Mouse (Mus musculus): Measurements from ENCODE around the gene P2rx6.
"Not testable (repeated sequence)": the region's sequence is repeated elsewhere in the genome, so short reads cannot be mapped to it uniquely, and the experiment has no call there.

P2rx6 gene

DNA sequence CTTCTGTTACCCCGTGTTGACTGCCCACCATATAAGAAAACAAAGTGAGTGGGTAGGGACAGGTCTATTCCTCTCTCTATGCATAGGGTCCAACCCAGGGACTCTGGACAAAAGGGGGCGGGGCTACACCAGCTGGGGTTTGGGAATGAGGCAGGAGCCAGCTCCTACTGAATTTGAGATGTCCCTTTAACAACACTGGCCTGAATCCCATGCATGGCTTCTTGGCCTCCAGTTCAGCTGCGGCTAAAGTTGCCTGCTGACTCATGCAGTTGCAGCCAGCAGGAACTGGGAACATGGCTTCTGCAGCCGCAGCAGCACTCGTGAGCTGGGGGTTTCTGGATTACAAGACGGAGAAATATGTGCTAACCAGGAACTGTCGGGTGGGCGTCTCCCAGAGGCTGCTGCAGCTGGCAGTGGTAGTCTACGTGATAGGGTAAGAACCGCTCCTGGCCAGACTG, at the start of gene P2rx6:
Gene P2rx6 (plus strand): TSS at position 135 of the 458 bp plus-strand sequence.
- DNase-seq: no peak

DNA sequence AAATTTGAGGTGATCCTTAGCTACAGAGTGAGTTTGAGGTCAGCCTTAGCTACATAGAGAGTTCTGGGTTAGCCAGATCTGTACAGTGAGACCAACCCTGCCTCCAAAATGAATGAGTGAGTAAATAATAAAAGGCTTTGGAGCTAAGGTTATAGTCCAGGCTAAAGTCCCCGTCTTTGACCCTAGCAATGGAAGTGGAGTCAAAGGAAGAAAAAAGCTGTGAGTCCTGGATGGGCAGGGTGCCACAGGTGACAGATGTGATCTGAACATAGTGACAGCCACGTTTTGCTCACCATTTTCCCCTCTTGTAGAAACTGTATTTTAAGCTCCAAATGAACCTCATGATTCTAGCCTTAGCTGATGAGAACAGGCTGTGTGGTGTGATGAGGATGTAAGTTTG, 42.8 kb upstream of the P2rx6 start:
- DNase-seq: no peak

GRCm38 (mm10) chr16:17524156-17524555, 37.5 kb upstream of the P2rx6 start:
- no peak for DNase-seq

DNA sequence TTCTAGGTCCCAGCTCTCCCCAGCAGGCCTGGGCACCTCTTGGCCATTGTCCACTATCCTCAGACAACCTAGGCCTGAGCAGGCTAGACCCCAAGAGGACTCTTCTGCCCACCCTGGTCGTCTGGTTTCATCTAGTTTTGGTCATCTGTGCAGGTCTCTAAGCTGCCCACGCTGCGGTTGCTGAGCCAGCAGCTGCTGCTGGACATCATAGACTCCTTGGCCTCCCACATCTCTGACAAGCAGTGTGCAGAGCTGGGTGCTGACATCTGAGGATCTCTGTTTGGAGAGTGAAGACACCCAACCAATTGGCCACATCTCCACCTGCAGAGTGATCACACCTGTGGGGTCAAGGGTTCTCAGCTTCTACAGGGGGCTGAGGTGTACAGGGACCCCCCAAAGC, 36.2 kb upstream of the P2rx6 start:
- DNase-seq: no peak

GRCm38 (mm10) chr16:17526223-17526622, 35.5 kb upstream of the P2rx6 start:
- DNase-seq: no peak

- DNase-seq: no peak
These were observed 34.1 kb upstream of the P2rx6 start for GRCm38 (mm10) chr16:17527606-17528005.

DNA sequence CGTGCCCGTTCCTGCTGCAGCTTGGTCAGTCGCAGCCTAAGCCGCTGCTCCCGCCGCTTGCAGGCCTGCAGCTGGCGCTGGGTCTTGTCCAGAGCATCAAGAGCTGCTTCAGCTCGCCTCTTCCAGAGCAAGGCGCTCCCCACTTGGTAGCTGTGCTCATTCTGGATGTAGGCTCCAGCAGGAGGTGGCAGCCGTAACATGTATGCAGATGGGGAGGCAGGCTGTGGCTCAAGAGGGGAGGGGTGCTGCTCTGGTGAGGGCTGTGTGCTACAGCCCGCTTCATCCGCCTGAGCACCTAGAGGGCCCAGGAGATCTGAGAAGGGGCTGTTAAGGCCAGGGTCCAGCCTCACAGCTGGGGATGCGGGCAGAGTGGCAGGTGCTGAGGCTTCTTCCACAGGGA, 33.4 kb upstream of the P2rx6 start:
- DNase-seq: no peak

- peak; percentile 52 for DNase-seq
These were observed 31.6 kb upstream of the P2rx6 start for GRCm38 (mm10) chr16:17529981-17530586.

DNA sequence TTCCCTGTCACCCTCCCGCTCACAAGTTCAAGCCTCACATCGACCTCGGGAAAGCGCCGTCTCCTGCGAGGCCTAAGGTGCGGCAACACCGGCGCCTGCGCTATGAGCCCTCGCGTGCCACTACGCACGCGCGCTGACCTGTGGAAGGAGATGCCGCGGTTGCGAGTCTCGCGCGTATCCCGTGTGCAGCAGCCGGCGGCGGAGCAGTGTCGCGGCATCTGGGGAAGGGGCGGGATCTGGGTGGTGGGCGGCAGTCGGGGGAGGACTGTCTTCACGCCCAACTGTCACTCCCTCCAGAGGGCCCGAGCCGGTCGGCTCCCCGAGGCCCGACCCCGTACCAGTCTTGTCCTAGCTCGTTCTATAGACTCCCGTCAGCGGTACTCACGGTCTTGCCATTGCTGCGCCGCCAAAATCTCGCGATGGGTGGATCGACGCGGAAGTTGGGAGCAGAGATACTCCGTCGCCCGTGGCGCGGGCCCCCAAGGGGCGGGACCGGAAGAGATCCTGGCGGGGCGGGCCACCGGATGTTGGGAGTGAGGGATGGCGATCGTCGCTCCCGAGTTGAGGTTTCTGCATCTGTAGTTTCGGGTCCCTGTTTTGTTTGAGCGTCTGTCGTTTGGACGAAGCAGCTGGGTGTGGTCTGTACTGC, 30.9 kb upstream of the P2rx6 start, which contains the start of gene Thap7:
Gene Thap7 (minus strand): TSS at position 497 of the 649 bp plus-strand sequence.
- peak; percentile 94 for DNase-seq

- peak; percentile 35 for DNase-seq
These were observed 29.4 kb upstream of the P2rx6 start for GRCm38 (mm10) chr16:17532271-17532670.

- no peak for DNase-seq
These were observed 28.9 kb upstream of the P2rx6 start for GRCm38 (mm10) chr16:17532676-17533329.

GRCm38 (mm10) chr16:17536584-17536983, 25.1 kb upstream of the P2rx6 start:
- no peak for DNase-seq

DNA sequence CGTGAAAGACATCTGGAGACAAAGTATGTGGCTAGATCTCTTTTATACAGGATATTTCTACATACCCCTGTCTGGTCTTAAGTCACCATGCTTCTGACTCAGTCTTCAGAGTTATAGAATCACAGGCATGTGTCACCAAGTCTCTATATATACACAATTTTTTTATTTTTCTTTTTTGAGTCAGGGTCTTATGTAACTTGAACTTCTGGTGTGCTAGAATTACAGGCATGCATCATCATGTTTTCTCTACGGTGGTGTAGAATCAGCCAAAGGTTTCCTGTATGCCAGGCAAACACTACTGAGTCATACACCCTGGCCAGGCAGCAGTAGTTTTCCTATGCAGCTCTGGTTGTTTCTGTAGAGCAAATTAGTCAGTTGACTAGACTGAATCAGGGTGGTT, 19.1 kb upstream of the P2rx6 start:
- DNase-seq: no peak

DNA sequence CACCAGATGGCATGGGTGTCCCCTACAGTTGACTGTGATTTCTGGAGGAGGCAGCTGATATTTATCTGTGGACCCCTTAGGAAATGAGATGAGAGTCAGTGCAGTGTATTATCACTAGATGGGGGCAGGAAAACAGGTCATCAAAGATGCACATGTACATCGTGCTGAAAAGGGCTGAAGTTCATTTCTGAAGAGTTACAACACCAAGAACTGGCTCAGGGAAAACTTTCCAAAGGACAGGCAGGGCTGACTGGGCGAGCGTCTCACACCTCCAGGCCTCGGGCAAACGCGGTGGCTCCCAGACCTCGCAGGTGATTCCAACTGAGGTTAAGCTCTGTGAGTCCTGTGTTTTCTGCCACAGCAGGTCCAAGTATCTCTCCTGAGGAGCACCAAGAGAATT, 8.8 kb upstream of the P2rx6 start:
- DNase-seq: no peak

DNA sequence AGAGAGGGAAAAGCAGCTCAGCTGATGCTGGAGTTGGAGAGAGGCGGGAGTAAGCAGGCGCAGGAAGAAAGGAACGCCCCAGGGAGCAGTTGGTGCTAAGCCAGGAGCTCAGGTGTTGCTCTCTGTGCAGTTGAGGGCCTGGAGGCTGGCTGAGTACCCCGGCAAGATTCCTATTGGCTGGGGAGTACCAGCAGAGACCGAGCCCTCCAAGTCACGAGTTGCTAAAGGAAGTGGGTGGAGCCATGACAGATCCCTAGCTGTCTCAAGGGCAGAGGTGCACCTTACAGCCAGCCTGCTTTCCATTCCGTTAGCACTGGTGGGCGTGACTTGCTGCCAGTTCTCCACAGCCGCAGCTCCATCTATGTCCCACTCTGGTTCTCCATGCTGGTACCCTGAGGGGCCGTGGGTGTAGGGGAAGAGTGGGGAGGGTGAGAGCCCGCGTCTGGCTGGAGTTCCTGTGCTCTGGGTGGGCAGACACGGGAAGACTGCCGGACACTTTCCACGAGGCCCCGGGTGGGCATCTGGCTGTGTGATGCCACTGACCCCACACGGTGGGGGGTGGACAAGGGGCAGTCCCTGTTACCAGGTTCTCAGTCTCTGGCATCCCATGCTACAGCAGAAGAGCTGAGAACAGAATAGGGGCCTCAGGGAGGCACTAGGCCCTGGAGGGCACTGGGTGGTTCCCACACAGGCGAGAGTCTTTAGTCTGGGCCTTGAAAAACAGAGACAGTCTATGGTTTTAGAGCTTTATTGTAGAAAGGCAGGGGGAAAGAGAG, 7.6 kb upstream of the P2rx6 start:
- no peak for DNase-seq

DNA sequence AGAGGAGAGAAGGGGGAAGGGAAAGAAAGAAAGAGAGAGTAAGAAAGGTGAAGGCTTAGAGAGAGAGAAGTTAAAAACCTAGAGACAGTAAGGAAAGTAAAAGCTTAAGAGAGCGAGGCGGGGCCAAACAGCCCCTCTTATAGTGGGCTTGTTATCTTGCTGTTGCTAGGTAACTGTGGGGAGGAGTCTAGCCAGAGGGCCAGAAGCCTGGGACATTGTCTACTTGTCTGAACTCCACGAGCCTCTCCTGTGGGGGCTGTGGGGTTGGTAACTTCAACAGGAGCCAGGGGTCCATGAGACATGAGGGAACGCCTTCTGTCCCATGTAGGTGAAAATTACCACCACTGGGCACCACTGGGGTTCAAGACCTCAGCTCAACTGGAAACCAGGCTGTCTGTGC, 7.0 kb upstream of the P2rx6 start:
- not testable (repeated sequence) for DNase-seq

- DNase-seq: no peak
These were observed 5.5 kb upstream of the P2rx6 start for GRCm38 (mm10) chr16:17556180-17556579.

DNA sequence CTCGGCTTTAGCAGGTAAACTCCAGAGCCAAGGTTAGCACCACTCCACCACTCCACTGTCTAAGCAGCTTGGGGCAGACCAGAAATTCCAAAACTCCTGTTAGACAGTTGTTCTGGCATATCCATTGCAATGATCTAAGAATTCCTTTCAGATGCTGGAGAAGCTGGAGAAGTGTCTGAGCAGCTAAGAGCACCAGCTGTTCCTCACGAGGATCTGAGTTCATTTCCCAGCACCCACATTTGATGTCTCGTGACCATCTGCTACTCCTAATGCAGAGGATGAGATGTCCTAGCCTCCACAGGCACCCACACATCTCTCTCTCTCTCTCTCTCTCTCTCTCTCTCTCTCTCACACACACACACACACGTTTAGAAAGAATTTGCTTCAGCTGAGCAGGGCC, 4.8 kb upstream of the P2rx6 start:
- no peak for DNase-seq

GRCm38 (mm10) chr16:17557947-17558480, 3.7 kb upstream of the P2rx6 start:
- peak; percentile 84 for DNase-seq

DNA sequence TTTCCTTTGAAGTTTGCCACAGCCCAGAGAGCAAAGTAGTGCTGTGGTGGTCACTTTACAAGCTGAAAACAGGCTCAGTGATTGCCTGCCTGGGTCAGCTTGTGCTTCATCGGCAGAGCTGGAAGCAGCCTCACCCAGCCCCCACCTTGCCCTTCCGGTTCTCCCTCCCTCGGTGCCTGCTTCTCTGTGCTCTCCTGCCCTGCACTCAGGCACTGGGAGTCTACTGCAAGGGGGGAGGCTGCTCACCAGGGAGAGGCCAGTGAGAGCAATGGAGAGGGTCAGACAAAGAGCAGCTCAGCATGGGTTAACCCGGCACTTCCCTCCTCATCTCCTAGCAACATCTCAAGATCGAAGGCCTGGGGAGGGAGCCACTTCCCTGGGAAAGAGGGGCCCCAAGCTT, 2.9 kb upstream of the P2rx6 start:
- no peak for DNase-seq

DNA sequence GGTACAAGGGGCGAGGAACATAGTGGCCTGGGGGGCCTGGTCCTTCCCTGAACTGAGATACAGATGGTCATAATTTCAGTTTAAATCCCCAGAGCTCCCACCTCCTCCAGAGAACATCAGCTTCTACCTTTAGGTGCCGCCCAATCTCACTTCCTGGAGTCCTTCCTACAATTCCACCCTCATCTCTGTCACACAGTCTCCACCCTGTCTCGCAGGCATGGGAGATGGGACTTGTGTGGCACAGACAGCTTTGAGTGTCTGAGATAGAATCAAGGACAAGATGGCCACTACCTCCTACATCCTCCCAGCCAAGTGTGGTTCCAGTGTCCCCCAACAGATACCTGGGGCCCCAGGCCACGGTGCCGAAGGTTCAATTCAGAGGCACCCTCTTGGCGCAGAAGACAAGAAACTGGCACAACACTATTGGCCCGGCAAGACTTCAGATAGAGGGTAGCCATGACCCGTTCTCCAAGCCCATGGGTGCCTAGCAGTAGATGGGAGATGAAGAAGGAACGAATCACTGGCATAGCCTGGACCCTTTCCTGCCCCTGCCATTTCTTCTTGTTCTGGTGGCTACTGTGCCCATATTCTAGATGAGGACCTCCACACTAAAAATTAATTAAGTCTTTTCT, 2.2 kb upstream of the P2rx6 start:
- DNase-seq: no peak

DNA sequence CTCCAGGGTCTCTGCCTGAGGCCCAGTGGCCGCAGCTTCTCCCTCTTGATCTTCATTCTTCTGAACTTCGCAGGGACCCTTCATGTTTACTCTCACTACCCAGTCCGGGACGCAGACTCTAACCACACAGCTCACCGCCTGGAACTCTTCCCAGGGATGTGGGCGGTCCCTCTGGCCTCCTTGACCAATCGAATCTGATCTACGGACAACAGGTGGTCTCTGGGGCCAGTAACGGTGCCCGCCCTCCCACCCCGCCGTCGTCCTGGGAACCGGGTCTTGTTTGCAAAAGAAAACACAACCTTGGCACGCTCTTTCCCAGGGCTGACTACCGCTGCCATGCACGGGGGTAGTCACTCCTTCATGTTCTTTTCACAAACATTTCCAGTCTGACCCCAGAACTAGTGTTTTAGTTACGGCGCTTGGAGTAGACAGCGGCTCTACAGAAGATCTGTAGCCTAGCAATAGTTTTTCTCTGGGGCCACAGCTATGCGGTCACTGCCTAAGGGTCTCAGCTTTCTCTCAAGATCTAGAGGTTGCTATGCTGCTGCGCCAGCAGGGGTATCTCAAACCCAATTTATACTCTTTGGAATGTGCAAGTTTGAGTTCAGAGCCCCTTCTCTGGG, 446 bp upstream of the P2rx6 start, which contains the start of gene Lrrc74b:
Gene Lrrc74b (minus strand): TSS at position 120 of the 623 bp plus-strand sequence.
- DNase-seq: no peak
